Mouse (Mus musculus): ENCODE data around the gene Vmn1r55. TPM values are rescaled to one million over a fixed set of nuclear protein-coding genes. Genes with fewer than 3 reads are reported as not detected.

Gene Vmn1r55
- polyA plus RNA-seq, 1 experiment from 2014 or later: not detected

GRCm38 (mm10) chr7:5092831-5093510 lies 56.5 kb downstream of the Vmn1r55 start:
- H3K4me3 ChIP-seq (replicated peaks; ENCODE audit: low read depth, low read length): no peak overlapping the region
- no peak overlapping the region for H3K9ac ChIP-seq (ENCODE audit: low read depth, low read length)
- H3K27ac ChIP-seq: no peak overlapping the region
- ATAC-seq (replicated peaks; ENCODE audit: low FRiP score, low read depth) (no peak), DNase-seq (ENCODE audit: low spot score) (no peak)
- H3K9me3 ChIP-seq (replicated peaks; ENCODE audit: low read length): no peaks in the 10 kb centered on the region
- H3K27me3 ChIP-seq (ENCODE audit: insufficient read depth, low read length): no peaks in the 10 kb centered on the region
- WGBS: 73% methylated on average over 21 of the region's 21 CpGs
- no peak for TF ChIP-seq CTCF (IDR thresholded peaks at IDR 0.05; ENCODE audit: low read depth)
- peaks cover 48% of the 10 kb centered on the region for H3K36me3 ChIP-seq (ENCODE audit: insufficient read depth, low read length)
- no peaks in the 10 kb centered on the region for H3K4me1 ChIP-seq (replicated peaks; ENCODE audit: insufficient read depth, low read length)
- no peak overlapping the region for H3K4me2 ChIP-seq (ENCODE audit: low read length)

- Histone ChIP-seq H3K9me3 (replicated peaks; ENCODE audit: low read length) (no peaks in the 10 kb centered on the region), H3K4me2 (ENCODE audit: low read length) (no peak overlapping the region), H3K27me3 (ENCODE audit: insufficient read depth, low read length) (no peaks in the 10 kb centered on the region), H3K4me1 (replicated peaks; ENCODE audit: insufficient read depth, low read length) (no peaks in the 10 kb centered on the region), H3K9ac (ENCODE audit: low read depth, low read length) (no peak overlapping the region), H3K36me3 (ENCODE audit: insufficient read depth, low read length) (peaks cover 43% of the 10 kb centered on the region), H3K4me3 (replicated peaks; ENCODE audit: low read depth, low read length) (no peak overlapping the region), H3K27ac (no peak overlapping the region)
- ATAC-seq (replicated peaks; ENCODE audit: low FRiP score, low read depth) (no peak), DNase-seq (ENCODE audit: low spot score) (no peak)
- WGBS: 76% methylated on average over 6 of the region's 6 CpGs
- TF ChIP-seq CTCF (IDR thresholded peaks at IDR 0.05; ENCODE audit: low read depth): no peak
Measured at GRCm38 (mm10) chr7:5092381-5092780, 57.1 kb downstream of the Vmn1r55 start.

GRCm38 (mm10) chr7:5091008-5091728 lies 58.3 kb downstream of the Vmn1r55 start:
- H3K4me3 ChIP-seq (replicated peaks; ENCODE audit: low read depth, low read length): no peak overlapping the region
- no peaks in the 10 kb centered on the region for H3K27me3 ChIP-seq (ENCODE audit: insufficient read depth, low read length)
- H3K4me2 ChIP-seq (ENCODE audit: low read length): no peak overlapping the region
- DNase-seq (ENCODE audit: low spot score) (no peak), ATAC-seq (replicated peaks; ENCODE audit: low FRiP score, low read depth) (no peak)
- no peaks in the 10 kb centered on the region for H3K9me3 ChIP-seq (replicated peaks; ENCODE audit: low read length)
- no peak overlapping the region for H3K9ac ChIP-seq (ENCODE audit: low read depth, low read length)
- no peak overlapping the region for H3K27ac ChIP-seq
- H3K4me1 ChIP-seq (replicated peaks; ENCODE audit: insufficient read depth, low read length): no peaks in the 10 kb centered on the region
- TF ChIP-seq CTCF (IDR thresholded peaks at IDR 0.05; ENCODE audit: low read depth): no peak
- WGBS: 89% methylated on average over 15 of the region's 15 CpGs
- peaks cover 41% of the 10 kb centered on the region for H3K36me3 ChIP-seq (ENCODE audit: insufficient read depth, low read length)

- 90% methylated on average over 15 of the region's 15 CpGs for WGBS
- no peaks in the 10 kb centered on the region for H3K27me3 ChIP-seq (ENCODE audit: insufficient read depth, low read length)
- TF ChIP-seq CTCF (IDR thresholded peaks at IDR 0.05; ENCODE audit: low read depth): no peak
- no peaks in the 10 kb centered on the region for H3K9me3 ChIP-seq (replicated peaks; ENCODE audit: low read length)
- H3K36me3 ChIP-seq (ENCODE audit: insufficient read depth, low read length): peaks cover 42% of the 10 kb centered on the region
- H3K4me3 ChIP-seq (replicated peaks; ENCODE audit: low read depth, low read length): no peak overlapping the region
- no peaks in the 10 kb centered on the region for H3K4me1 ChIP-seq (replicated peaks; ENCODE audit: insufficient read depth, low read length)
- DNase-seq (ENCODE audit: low spot score) (no peak), ATAC-seq (replicated peaks; ENCODE audit: low FRiP score, low read depth) (no peak)
- H3K4me2 ChIP-seq (ENCODE audit: low read length): no peak overlapping the region
- H3K9ac ChIP-seq (ENCODE audit: low read depth, low read length): no peak overlapping the region
- H3K27ac ChIP-seq: no peak overlapping the region
Measured at GRCm38 (mm10) chr7:5089853-5090252, 59.6 kb downstream of the Vmn1r55 start.

- ATAC-seq (replicated peaks; ENCODE audit: low FRiP score, low read depth) (peak; percentile 38; the same call in 1 of the 2 replicates), DNase-seq (ENCODE audit: low spot score) (no peak)
- no peak overlapping the region for H3K4me3 ChIP-seq (replicated peaks; ENCODE audit: low read depth, low read length)
- no peaks in the 10 kb centered on the region for H3K9me3 ChIP-seq (replicated peaks; ENCODE audit: low read length)
- no peak overlapping the region for H3K9ac ChIP-seq (ENCODE audit: low read depth, low read length)
- no peak for TF ChIP-seq CTCF (IDR thresholded peaks at IDR 0.05; ENCODE audit: low read depth)
- no peaks in the 10 kb centered on the region for H3K27me3 ChIP-seq (ENCODE audit: insufficient read depth, low read length)
- H3K4me2 ChIP-seq (ENCODE audit: low read length): no peak overlapping the region
- peaks cover 45% of the 10 kb centered on the region; the same call in 1 of the 2 replicates for H3K36me3 ChIP-seq (ENCODE audit: insufficient read depth, low read length)
- H3K4me1 ChIP-seq (replicated peaks; ENCODE audit: insufficient read depth, low read length): no peaks in the 10 kb centered on the region; the same call in 1 of the 2 replicates
- WGBS: 75% methylated on average over 4 of the region's 4 CpGs
- no peak overlapping the region; the same call in 1 of the 2 replicates for H3K27ac ChIP-seq
Measured at GRCm38 (mm10) chr7:5087886-5088285, 61.6 kb downstream of the Vmn1r55 start.

GRCm38 (mm10) chr7:5086921-5087440 lies 62.5 kb downstream of the Vmn1r55 start:
- Histone ChIP-seq H3K9me3 (replicated peaks; ENCODE audit: low read length) (no peaks in the 10 kb centered on the region), H3K4me3 (replicated peaks; ENCODE audit: low read depth, low read length) (no peak overlapping the region), H3K4me2 (ENCODE audit: low read length) (no peak overlapping the region), H3K27ac (no peak overlapping the region), H3K4me1 (replicated peaks; ENCODE audit: insufficient read depth, low read length) (no peaks in the 10 kb centered on the region; the same call in 1 of the 2 replicates), H3K9ac (ENCODE audit: low read depth, low read length) (0 out of 2 replicates have a peak overlapping the region, but pooled peaks have one; percentile 8), H3K27me3 (ENCODE audit: insufficient read depth, low read length) (no peaks in the 10 kb centered on the region), H3K36me3 (ENCODE audit: insufficient read depth, low read length) (peaks cover 42% of the 10 kb centered on the region; the same call in 1 of the 2 replicates)
- DNase-seq (ENCODE audit: low spot score) (no peak), ATAC-seq (replicated peaks; ENCODE audit: low FRiP score, low read depth) (no peak)
- WGBS: 35% methylated on average over 5 of the region's 5 CpGs
- no peak for TF ChIP-seq CTCF (IDR thresholded peaks at IDR 0.05; ENCODE audit: low read depth)
